Mouse (Mus musculus) liver, embryonic 14.5 days (tissue): ENCODE measurements at regions not wholly inside any gene's neighbourhood (a gene's known extent, or its start where the extent isn't known, plus 50 kb on each side); places are given as distances from the start of the nearest gene placed in this dataset.

Experiments used
- CTCF ChIP-seq: IDR thresholded peaks from 2 replicates; pipeline ENCODE4 v1.5.1; 2016; ENCODE audit warnings: antibody characterized with exemption, low read depth, control low read depth
- EP300 ChIP-seq: IDR thresholded peaks from 2 replicates; pipeline ENCODE4 v1.6.1; 2016; ENCODE audit warnings: antibody characterized with exemption, low read depth

DNA sequence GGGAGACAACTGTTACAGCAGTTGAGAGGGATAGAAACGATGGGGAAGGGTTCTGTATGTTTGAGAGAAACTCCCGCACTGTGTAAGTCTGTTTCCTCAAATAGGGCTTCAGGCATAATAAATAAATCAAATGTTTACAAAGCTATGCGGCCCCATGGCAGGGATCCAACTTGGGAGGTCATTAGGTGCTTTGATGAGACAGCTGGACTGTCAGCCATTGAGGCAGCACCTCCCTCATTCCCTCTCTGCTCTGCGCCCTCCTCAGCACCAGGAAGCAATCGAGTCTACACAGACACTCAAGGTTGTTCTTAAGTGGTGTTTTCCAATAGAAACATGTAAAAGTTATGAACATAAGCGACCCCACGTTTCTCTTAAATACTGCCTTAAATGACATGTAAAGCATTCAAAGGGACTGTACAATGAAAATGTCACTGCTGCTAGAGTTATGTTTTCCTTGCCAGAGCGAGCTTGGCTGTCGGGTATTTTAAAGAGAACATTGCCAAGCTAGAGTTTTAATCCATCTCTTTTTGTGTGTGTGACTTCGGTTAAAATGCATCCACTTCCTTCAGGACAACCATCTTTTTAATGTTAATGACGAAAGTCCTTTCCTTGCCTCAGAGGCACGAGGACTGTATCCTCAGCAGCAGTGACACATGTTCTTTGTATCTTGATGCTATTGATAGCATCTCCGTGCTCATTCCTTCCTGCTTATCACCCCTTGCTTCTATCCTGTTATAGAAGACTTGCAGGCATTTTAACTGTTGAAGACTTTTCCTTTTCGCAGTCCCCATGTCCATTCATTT lies 176.5 kb downstream of the Nup35 start:
- TF ChIP-seq CTCF (no peak), EP300 (no peak)
